Mouse (Mus musculus) embryonic facial prominence, embryonic 14.5 days (tissue): ENCODE measurements around the gene Crybb2. TPM values are rescaled to one million over a fixed set of nuclear protein-coding genes. Genes with fewer than 3 reads are reported as not detected.
A peak's percentile ranks its signal among the peaks of the same experiment; 100 is the strongest.

Experiments used
- ATAC-seq: fragments of 200-750 bp; cut with Nextera tagmentation; 2 replicates; pipeline ENCODE4 v1.8.0; 2017; ENCODE audit warnings: low read depth, moderate number of reproducible peaks, moderate TSS enrichment
- DNase-seq: peaks from one replicate; pipeline ENCODE4 v3.0.0-alpha.2; 2015; ENCODE audit warnings: low spot score
- H3K27ac ChIP-seq: fragments of 300-500 bp; sonication (generic); replicated peaks from 2 replicates; pipeline ENCODE4 v1.5.1; 2014; ENCODE audit warnings: low read depth, mild to moderate bottlenecking, low read length, moderate library complexity
- H3K27me3 ChIP-seq: fragments of 300-500 bp; sonication (generic); replicated peaks from 2 replicates; pipeline ENCODE4 v1.6.1; 2014; ENCODE audit warnings: low read length; ENCODE audit not compliant: control insufficient read depth, insufficient read depth
- H3K36me3 ChIP-seq: fragments of 300-500 bp; sonication (generic); 2 replicates; pipeline ENCODE4 v1.6.1; 2014; ENCODE audit warnings: low read length, mixed read lengths; ENCODE audit not compliant: control insufficient read depth, insufficient read depth
- H3K4me1 ChIP-seq: fragments of 300-500 bp; sonication (generic); 2 replicates; pipeline ENCODE4 v1.6.1; 2014; ENCODE audit warnings: antibody characterized with exemption, low read length; ENCODE audit not compliant: control insufficient read depth, insufficient read depth
- H3K4me2 ChIP-seq: fragments of 300-500 bp; sonication (generic); 2 replicates; pipeline ENCODE4 v1.6.1; 2014; ENCODE audit warnings: low read depth, mild to moderate bottlenecking, low read length, moderate library complexity, mixed read lengths
- H3K4me3 ChIP-seq: fragments of 300-500 bp; sonication (generic); 2 replicates; pipeline ENCODE4 v1.5.1; 2014; ENCODE audit warnings: low read depth, mild to moderate bottlenecking, low read length
- H3K9ac ChIP-seq: fragments of 300-500 bp; sonication (generic); 2 replicates; pipeline ENCODE4 v1.6.1; 2014; ENCODE audit warnings: low read depth, mild to moderate bottlenecking, low read length, moderate library complexity, mixed read lengths
- H3K9me3 ChIP-seq: fragments of 300-500 bp; sonication (generic); 2 replicates; pipeline ENCODE4 v1.6.1; 2016; ENCODE audit warnings: low read length; ENCODE audit not compliant: control insufficient read depth
- WGBS: fragments of 180-500 bp; shearing (Covaris S2); extraction: QIAGEN DNeasy Blood & Tissue Kit; methylation state at CpG from one replicate; pipeline ENCODE4 v1.1.7; 2014; 5-methylcytosine and 5-hydroxymethylcytosine counted together
- polyA plus RNA-seq: library from polyadenylated mRNA; unstranded; fragments of >200 nt; fragmentation: Nextera tagmentation; extraction: Ambion mirVana; gene quantifications from 2 replicates; pipeline ENCODE4 v1.2.1, GENCODE M21; 2014

Crybb2 gene
- polyA plus RNA-seq, 1 experiment from 2014 or later, result not detected

- no peak overlapping the region for H3K27ac ChIP-seq
- H3K4me3 ChIP-seq, result no peak overlapping the region
- no peaks in the 10 kb centered on the region for H3K36me3 ChIP-seq
- H3K4me1 ChIP-seq, result no peaks in the 10 kb centered on the region
- no peak overlapping the region for H3K4me2 ChIP-seq
- no peaks in the 10 kb centered on the region for H3K27me3 ChIP-seq
- ATAC-seq (no peak), DNase-seq (no peak)
- 78% methylated on average over 11 of the region's 11 CpGs for WGBS
- H3K9ac ChIP-seq, result no peak overlapping the region
- H3K9me3 ChIP-seq, result no peaks in the 10 kb centered on the region
Measured at GRCm38 (mm10) chr5:113100422-113100821, 30.5 kb upstream of the Crybb2 start.

GRCm38 (mm10) chr5:113099546-113099945 is 29.6 kb upstream of the Crybb2 start:
- ATAC-seq (peak; percentile 67; the same call in 1 of the 2 replicates), DNase-seq (peak; percentile 87)
- Histone ChIP-seq H3K27ac (no peak overlapping the region), H3K9me3 (no peaks in the 10 kb centered on the region), H3K4me3 (no peak overlapping the region), H3K4me1 (no peaks in the 10 kb centered on the region), H3K4me2 (no peak overlapping the region), H3K9ac (no peak overlapping the region), H3K36me3 (no peaks in the 10 kb centered on the region), H3K27me3 (no peaks in the 10 kb centered on the region)
- whole genome bisulfite sequencing, result 0% methylated on average over 1 of the region's 1 CpGs

GRCm38 (mm10) chr5:113097551-113097950 is 27.6 kb upstream of the Crybb2 start:
- no peaks in the 10 kb centered on the region for H3K9me3 ChIP-seq
- no peak overlapping the region for H3K27ac ChIP-seq
- ATAC-seq, result no peak
- no peak for DNase-seq
- H3K27me3 ChIP-seq, result no peaks in the 10 kb centered on the region
- no peak overlapping the region for H3K4me3 ChIP-seq
- no peaks in the 10 kb centered on the region for H3K36me3 ChIP-seq
- H3K4me1 ChIP-seq, result no peaks in the 10 kb centered on the region
- WGBS, result 84% methylated on average over 16 of the region's 17 CpGs
- H3K4me2 ChIP-seq, result no peak overlapping the region
- no peak overlapping the region for H3K9ac ChIP-seq

GRCm38 (mm10) chr5:113095456-113095855 is 25.5 kb upstream of the Crybb2 start:
- no peak for ATAC-seq
- Histone ChIP-seq H3K9me3 (no peaks in the 10 kb centered on the region), H3K4me2 (no peak overlapping the region), H3K4me1 (no peaks in the 10 kb centered on the region), H3K4me3 (no peak overlapping the region), H3K27me3 (no peaks in the 10 kb centered on the region), H3K9ac (no peak overlapping the region), H3K36me3 (no peaks in the 10 kb centered on the region), H3K27ac (no peak overlapping the region)
- WGBS, result 87% methylated on average over 18 of the region's 18 CpGs
- no peak for DNase-seq

GRCm38 (mm10) chr5:113092406-113092805 is 22.5 kb upstream of the Crybb2 start:
- ATAC-seq, result no peak
- H3K27me3 ChIP-seq, result no peaks in the 10 kb centered on the region
- DNase-seq, result no peak
- no peak overlapping the region for H3K4me2 ChIP-seq
- H3K9me3 ChIP-seq, result no peaks in the 10 kb centered on the region
- H3K9ac ChIP-seq, result no peak overlapping the region
- no peaks in the 10 kb centered on the region for H3K4me1 ChIP-seq
- no peak overlapping the region for H3K27ac ChIP-seq
- H3K4me3 ChIP-seq, result no peak overlapping the region
- no peaks in the 10 kb centered on the region for H3K36me3 ChIP-seq
- 74% methylated on average over 7 of the region's 7 CpGs for WGBS

- peak; percentile 39 for DNase-seq
- ATAC-seq, result no peak
- WGBS, result 38% methylated on average over 5 of the region's 5 CpGs
Measured at GRCm38 (mm10) chr5:113091162-113091561, 21.2 kb upstream of the Crybb2 start.

GRCm38 (mm10) chr5:113090750-113091149 is 20.8 kb upstream of the Crybb2 start:
- no peak for ATAC-seq
- no peaks in the 10 kb centered on the region for H3K9me3 ChIP-seq
- WGBS, result 84% methylated on average over 9 of the region's 11 CpGs

More at GRCm38 (mm10) chr5:113091162-113091561, 21.2 kb upstream of the Crybb2 start:
- Histone ChIP-seq H3K36me3 (no peaks in the 10 kb centered on the region), H3K4me2 (no peak overlapping the region), H3K27ac (no peak overlapping the region), H3K9ac (no peak overlapping the region), H3K9me3 (no peaks in the 10 kb centered on the region), H3K4me1 (no peaks in the 10 kb centered on the region), H3K27me3 (no peaks in the 10 kb centered on the region), H3K4me3 (no peak overlapping the region)

GRCm38 (mm10) chr5:113090077-113090690 is 20.3 kb upstream of the Crybb2 start:
- no peak for ATAC-seq
- no peak overlapping the region for H3K27ac ChIP-seq
- no peak for DNase-seq
- H3K27me3 ChIP-seq, result no peaks in the 10 kb centered on the region
- H3K4me2 ChIP-seq, result no peak overlapping the region
- no peak overlapping the region for H3K4me3 ChIP-seq
- H3K9me3 ChIP-seq, result no peaks in the 10 kb centered on the region
- H3K9ac ChIP-seq, result no peak overlapping the region
- H3K4me1 ChIP-seq, result no peaks in the 10 kb centered on the region
- H3K36me3 ChIP-seq, result no peaks in the 10 kb centered on the region
- WGBS, result 86% methylated on average over 24 of the region's 24 CpGs

More at GRCm38 (mm10) chr5:113090750-113091149, 20.8 kb upstream of the Crybb2 start:
- H3K27me3 ChIP-seq, result no peaks in the 10 kb centered on the region
- no peak overlapping the region for H3K4me3 ChIP-seq
- no peak overlapping the region for H3K27ac ChIP-seq
- no peak for DNase-seq
- no peaks in the 10 kb centered on the region for H3K36me3 ChIP-seq
- H3K4me1 ChIP-seq, result no peaks in the 10 kb centered on the region
- no peak overlapping the region for H3K9ac ChIP-seq
- H3K4me2 ChIP-seq, result no peak overlapping the region

- Histone ChIP-seq H3K4me2 (no peak overlapping the region), H3K9ac (no peak overlapping the region), H3K36me3 (no peaks in the 10 kb centered on the region), H3K27me3 (no peaks in the 10 kb centered on the region), H3K4me3 (no peak overlapping the region), H3K27ac (no peak overlapping the region), H3K4me1 (no peaks in the 10 kb centered on the region), H3K9me3 (peaks cover 5% of the 10 kb centered on the region; the same call in 1 of the 2 replicates)
- 76% methylated on average over 1 of the region's 2 CpGs for WGBS
- DNase-seq (no peak), ATAC-seq (no peak)
Measured at GRCm38 (mm10) chr5:113087465-113087864, 17.5 kb upstream of the Crybb2 start.
